Mouse (Mus musculus): ENCODE data around the gene Alg5. TPM values are rescaled to one million over a fixed set of nuclear protein-coding genes. Genes with fewer than 3 reads are reported as not detected.

Gene Alg5
- polyA plus RNA-seq, 1 experiment from 2014 or later = 43.1 TPM

DNA sequence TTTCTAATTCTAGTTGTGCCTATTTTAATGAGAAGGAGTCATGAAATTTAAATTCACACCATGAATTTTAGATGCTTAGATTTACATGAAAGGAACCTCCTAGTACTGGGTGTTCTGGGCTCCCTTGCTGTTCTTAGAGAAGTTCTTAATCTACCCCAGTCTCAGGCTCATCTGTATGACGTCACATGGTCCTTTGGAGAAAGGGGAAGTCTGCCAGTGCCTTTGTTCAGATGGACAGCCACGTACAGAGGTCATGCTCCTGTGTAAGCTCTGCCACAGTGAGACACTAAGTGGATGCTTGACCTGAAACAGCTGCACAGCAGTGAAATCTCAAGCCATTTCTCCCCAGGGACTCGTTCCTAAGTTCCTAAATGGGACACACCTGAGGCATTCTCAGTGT lies 16.4 kb upstream of the Alg5 start:
- Histone ChIP-seq H3K9me3 (no peaks in the 10 kb centered on the region), H3K4me1 (replicated peaks) (no peaks in the 10 kb centered on the region), H3K9ac (replicated peaks) (no peak overlapping the region), H3K36me3 (peaks cover 68% of the 10 kb centered on the region), H3K27me3 (no peaks in the 10 kb centered on the region), H3K27ac (no peak overlapping the region), H3K4me2 (replicated peaks) (no peak overlapping the region), H3K4me3 (replicated peaks) (no peak overlapping the region)
- 51% methylated on average over 3 of the region's 3 CpGs for WGBS
- no peak for ATAC-seq

DNA sequence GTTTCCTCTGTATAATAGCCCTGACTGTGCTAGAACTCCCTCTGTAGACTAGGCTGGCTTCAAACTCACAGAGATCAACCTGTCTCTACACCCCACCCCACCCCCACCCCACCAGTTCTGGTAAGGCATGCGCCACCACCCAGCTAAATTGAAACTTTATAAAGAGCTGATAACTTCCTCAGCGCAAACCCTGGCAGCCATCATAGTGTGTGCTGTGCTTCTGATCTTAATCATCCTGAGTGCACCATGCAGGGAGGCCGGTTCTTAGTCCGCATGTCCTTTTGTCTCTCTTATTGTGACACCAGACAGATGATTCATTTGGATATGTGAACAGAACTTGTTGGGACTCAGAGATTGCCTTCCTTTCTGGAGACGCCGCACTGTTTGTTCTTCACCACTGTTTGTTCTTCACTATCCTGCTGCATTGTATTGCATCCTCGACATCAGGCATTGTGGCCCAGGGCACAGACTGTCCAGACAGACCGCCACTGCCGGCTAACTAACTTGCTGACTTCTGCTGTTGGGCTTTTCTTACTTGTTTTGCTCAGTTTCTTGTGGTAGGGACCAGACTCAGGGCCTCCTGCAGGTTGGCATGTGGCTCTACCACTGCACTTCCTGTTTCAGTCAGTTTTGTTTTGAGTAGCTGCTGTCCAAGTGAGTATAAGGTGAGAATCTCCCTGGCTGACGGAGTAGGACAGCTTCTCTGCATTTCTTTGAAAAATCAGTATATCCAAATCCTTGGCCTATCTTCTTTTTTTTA lies 11.4 kb upstream of the Alg5 start:
- Histone ChIP-seq H3K27ac (no peak overlapping the region), H3K4me2 (replicated peaks) (no peak overlapping the region), H3K4me1 (replicated peaks) (no peaks in the 10 kb centered on the region), H3K4me3 (replicated peaks) (no peak overlapping the region), H3K27me3 (no peaks in the 10 kb centered on the region), H3K9me3 (no peaks in the 10 kb centered on the region), H3K9ac (replicated peaks) (no peak overlapping the region), H3K36me3 (peaks cover 59% of the 10 kb centered on the region)
- 87% methylated on average over 10 of the region's 10 CpGs for WGBS
- ATAC-seq = no peak

DNA sequence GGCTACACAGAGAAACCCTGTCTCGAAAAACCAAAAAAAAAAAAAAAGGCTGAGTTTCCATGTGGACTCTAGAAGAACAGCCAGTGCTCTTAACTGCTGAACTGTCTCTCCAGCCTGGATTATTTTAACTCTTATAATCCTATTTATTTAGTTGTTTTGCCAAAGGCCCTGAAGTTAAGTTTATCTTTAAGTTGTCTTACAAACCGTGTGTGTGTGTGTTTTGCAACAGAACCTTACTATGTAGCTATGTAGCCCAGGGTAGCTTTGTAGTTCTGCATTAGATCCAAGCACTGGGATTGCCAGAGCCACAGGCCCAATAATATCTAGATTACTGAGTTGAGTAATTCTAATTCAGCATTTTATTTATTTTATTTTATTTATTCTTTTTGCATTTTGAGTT lies 10.0 kb upstream of the Alg5 start:
- H3K36me3 ChIP-seq = peaks cover 70% of the 10 kb centered on the region
- H3K9ac ChIP-seq (replicated peaks) = no peak overlapping the region
- no peaks in the 10 kb centered on the region for H3K9me3 ChIP-seq
- no peak overlapping the region for H3K27ac ChIP-seq
- no peak overlapping the region for H3K4me3 ChIP-seq (replicated peaks)
- H3K27me3 ChIP-seq = no peaks in the 10 kb centered on the region
- ATAC-seq = no peak
- 97% methylated on average over 2 of the region's 2 CpGs for WGBS
- no peak overlapping the region for H3K4me2 ChIP-seq (replicated peaks)
- H3K4me1 ChIP-seq (replicated peaks) = no peaks in the 10 kb centered on the region

DNA sequence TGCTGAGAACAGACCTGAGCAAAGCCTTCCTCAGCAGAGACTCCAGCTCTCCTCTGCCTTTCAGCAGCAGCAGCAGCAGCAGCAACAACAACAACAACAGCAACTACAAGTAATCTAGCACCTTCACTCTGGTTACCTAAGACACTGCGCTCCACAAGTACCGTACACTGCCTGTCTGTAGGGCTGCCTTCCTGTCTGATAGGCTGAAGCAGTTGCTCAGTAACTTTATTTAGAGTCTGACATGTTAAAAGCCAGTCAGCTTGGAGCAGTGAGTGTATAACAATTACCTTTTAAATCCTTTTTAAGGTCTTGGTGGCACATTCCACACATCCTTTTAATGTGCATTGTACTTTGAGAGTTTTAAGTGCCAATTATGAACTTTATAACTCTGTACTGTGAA lies 7.8 kb upstream of the Alg5 start:
- Histone ChIP-seq H3K4me1 (replicated peaks) (no peaks in the 10 kb centered on the region), H3K4me3 (replicated peaks) (no peak overlapping the region), H3K27ac (no peak overlapping the region), H3K27me3 (no peaks in the 10 kb centered on the region), H3K9ac (replicated peaks) (no peak overlapping the region), H3K9me3 (no peaks in the 10 kb centered on the region), H3K4me2 (replicated peaks) (no peak overlapping the region), H3K36me3 (peaks cover 69% of the 10 kb centered on the region)
- ATAC-seq = no peak
- 97% methylated on average over 2 of the region's 2 CpGs for WGBS

DNA sequence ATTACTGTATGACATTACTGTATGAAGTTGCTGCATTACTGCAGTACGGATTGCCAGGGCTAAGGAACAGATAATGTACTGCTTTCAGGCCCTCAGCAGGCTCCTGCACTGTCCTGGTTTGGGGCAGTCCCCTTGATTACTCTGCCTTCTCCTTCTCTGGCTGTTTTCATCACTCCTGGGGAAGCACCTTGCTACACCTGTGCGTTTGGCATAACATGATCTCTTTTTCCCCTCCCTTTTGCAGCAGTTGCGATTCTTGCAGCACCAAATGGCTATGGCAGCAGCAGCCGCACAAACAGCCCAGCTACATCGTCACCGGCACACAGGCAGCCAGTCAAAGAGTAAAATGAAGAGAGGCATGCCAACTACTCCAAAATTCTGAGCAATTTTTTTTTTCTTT lies 7.2 kb upstream of the Alg5 start:
- Histone ChIP-seq H3K36me3 (peaks cover 66% of the 10 kb centered on the region), H3K27me3 (no peaks in the 10 kb centered on the region), H3K9ac (replicated peaks) (no peak overlapping the region), H3K4me2 (replicated peaks) (no peak overlapping the region), H3K4me1 (replicated peaks) (no peaks in the 10 kb centered on the region), H3K9me3 (no peaks in the 10 kb centered on the region), H3K27ac (no peak overlapping the region), H3K4me3 (replicated peaks) (no peak overlapping the region)
- no peak for ATAC-seq
- 93% methylated on average over 6 of the region's 6 CpGs for WGBS

DNA sequence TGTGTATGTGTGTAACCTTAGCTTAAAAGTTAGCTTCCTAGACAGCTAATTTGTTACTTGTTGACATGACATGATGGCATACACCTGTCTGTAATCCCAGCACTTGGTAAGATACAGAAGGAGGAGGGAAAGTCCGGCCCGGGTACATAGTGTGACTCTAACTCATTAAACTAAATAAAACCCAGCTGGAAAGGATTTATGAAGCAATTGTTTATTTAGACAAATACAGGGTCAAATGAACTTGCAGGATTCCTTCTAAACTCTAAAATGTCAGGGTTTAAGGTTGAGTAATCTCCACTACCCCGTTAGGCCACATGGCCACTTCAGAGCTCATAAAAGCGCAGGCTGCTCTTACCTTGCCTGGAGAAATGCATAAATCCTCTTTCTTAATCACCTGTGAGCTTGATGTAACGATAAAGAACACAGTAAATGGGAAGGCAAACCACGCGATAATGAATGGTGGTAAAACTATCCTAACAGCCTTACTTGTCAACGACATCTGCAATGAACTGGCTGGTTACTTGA lies 3.7 kb upstream of the Alg5 start:
- no peak for ATAC-seq
- Histone ChIP-seq H3K4me3 (replicated peaks) (no peak overlapping the region), H3K9me3 (no peaks in the 10 kb centered on the region), H3K4me1 (replicated peaks) (peaks cover 15% of the 10 kb centered on the region), H3K27ac (no peak overlapping the region), H3K4me2 (replicated peaks) (no peak overlapping the region), H3K36me3 (peaks cover 56% of the 10 kb centered on the region), H3K27me3 (no peaks in the 10 kb centered on the region), H3K9ac (replicated peaks) (no peak overlapping the region)
- 94% methylated on average over 8 of the region's 8 CpGs for WGBS

DNA sequence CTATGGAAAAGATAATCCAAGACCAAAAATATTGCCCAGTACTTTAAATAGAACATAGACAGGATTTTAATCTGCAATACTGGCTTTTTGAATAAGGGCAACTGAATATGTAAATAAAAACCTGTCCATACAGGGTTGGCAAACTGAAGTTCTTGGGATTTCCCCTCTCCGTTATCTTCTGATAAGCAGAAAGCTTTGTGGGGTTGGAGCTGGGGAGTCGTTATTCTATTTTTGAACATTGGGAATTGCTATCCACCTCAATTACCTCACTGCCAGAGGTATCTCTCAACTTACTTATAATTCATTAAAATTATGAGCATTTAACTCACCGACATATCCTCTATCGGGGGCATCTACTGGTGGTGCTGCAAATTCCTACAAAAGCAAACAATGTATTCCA lies 3.0 kb upstream of the Alg5 start:
- ATAC-seq = no peak
- H3K27me3 ChIP-seq = no peaks in the 10 kb centered on the region
- no peak overlapping the region for H3K4me3 ChIP-seq (replicated peaks)
- WGBS = 99% methylated on average over 4 of the region's 4 CpGs
- peaks cover 15% of the 10 kb centered on the region for H3K4me1 ChIP-seq (replicated peaks)
- H3K4me2 ChIP-seq (replicated peaks) = no peak overlapping the region
- H3K9ac ChIP-seq (replicated peaks) = no peak overlapping the region
- no peak overlapping the region for H3K27ac ChIP-seq
- no peaks in the 10 kb centered on the region for H3K9me3 ChIP-seq
- peaks cover 51% of the 10 kb centered on the region for H3K36me3 ChIP-seq

DNA sequence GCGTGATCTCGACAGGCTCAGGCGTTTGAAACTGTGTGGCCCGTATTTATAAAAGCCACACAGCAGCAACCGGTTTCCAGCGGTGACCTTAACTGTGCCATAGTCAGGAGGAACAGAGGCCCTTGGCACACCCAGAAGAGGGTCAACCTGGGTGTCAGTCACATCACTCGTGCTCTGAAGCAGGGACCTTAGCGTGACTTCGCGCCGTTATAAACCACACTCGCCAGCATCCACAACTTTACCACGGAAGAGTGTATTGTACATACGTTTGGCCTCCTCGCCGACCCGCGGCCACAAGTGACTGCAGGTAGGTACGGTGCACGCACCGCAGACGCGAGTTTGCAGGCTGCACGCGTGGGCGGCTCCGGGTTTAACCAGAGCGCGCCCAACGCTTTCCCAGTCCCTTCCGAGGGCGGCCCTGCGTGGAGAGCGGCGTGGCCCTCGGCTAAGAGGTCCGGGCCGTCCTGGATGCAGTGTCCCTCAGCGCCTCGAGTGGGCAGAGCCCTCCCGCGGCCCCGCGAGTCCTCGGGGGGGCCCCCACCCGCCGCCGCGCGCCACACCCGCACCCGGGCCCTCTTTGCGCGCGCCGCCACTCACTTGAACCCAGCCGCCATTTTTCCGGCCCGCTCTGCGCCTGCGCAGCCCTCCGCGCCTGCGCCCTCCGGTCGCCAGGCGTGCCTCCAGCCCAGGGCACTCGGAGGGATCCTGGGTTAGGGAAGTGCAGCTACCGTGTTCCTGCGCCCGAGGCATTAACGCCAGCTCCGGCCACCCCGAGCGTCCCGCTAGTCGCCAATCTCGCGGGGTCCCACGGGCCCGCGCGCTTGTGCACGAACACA lies 710 bp upstream of the Alg5 start:
- WGBS = under 1% methylated on average over 82 of the region's 84 CpGs
- peak overlapping the region; percentile 99 for H3K27ac ChIP-seq
- H3K9ac ChIP-seq (replicated peaks) = peak overlapping the region; percentile 91
- H3K4me1 ChIP-seq (replicated peaks) = peaks cover 15% of the 10 kb centered on the region
- H3K4me2 ChIP-seq (replicated peaks) = peak overlapping the region; percentile 94
- H3K9me3 ChIP-seq = no peaks in the 10 kb centered on the region
- H3K27me3 ChIP-seq = no peaks in the 10 kb centered on the region
- H3K4me3 ChIP-seq (replicated peaks) = peak overlapping the region; percentile 70
- ATAC-seq = peak; percentile 96
- peaks cover 44% of the 10 kb centered on the region for H3K36me3 ChIP-seq

DNA sequence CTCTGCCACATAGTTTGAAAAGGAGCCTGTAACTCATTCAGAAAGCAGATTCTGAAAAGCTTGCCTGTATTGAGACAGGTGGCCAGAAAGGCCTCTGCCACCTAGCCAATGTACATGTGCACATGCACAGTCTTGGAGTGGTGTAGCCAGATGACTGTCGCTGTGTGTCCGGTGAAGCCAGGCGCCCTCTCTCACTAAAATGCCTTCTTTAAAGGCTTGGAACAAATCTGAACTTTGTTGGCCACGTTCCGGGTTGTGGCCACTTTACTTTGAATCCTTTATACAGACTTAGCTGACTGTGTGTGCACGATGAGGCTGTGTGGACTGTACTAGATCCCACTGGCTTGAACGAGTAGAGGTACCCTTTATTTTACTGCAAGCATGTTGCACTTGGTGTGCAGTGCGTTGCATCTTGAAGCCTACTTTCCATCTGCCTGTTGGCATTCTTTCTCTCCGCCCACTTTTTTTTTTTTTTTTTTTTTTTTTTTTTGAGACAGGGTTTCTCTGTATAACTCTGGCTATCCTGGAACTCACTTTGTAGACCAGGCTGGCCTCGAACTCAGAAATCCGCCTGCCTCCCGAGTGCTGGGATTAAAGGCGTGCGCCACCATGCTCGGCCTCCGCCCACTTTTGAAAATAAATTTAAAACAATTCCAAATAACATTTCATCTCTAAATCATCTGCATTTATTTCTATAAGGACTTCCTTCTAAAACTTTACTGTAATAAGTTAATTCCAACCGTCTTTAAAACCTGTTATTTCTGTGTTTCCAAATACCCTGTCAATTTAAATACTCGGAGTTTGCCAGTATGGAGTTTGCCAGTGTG lies 975 bp downstream of the Alg5 start:
- Histone ChIP-seq H3K9me3 (no peaks in the 10 kb centered on the region), H3K27ac (peak overlapping the region; percentile 99), H3K4me1 (replicated peaks) (peaks cover 15% of the 10 kb centered on the region), H3K36me3 (peaks cover 39% of the 10 kb centered on the region), H3K27me3 (no peaks in the 10 kb centered on the region), H3K9ac (replicated peaks) (peak overlapping the region; percentile 91), H3K4me2 (replicated peaks) (peak overlapping the region; percentile 94), H3K4me3 (replicated peaks) (peak overlapping the region; percentile 70)
- no peak for ATAC-seq
- 56% methylated on average over 18 of the region's 18 CpGs for WGBS

DNA sequence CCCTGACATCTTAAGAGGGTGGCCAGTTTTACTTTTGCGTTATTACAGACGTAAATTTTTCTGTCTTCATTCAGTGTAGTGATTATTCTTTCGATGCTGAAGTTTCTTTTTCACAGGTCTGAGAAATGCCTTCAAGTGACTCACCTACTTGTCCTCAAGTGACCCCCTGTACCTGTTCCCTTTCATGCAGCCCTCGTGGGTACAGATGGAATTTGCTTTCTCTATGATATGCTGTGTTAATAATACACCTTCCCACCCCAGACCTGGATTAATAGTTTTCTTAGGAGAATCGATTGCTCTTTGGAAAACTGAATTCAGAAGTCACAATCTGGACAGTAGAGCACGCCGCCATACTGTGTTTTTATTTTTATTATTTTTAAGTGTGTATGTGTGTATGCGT lies 2.0 kb downstream of the Alg5 start:
- Histone ChIP-seq H3K4me1 (replicated peaks) (peaks cover 15% of the 10 kb centered on the region), H3K9ac (replicated peaks) (no peak overlapping the region), H3K9me3 (no peaks in the 10 kb centered on the region), H3K4me2 (replicated peaks) (no peak overlapping the region), H3K4me3 (replicated peaks) (no peak overlapping the region), H3K27me3 (no peaks in the 10 kb centered on the region), H3K36me3 (peaks cover 40% of the 10 kb centered on the region), H3K27ac (no peak overlapping the region)
- no peak for ATAC-seq
- 98% methylated on average over 8 of the region's 8 CpGs for WGBS

DNA sequence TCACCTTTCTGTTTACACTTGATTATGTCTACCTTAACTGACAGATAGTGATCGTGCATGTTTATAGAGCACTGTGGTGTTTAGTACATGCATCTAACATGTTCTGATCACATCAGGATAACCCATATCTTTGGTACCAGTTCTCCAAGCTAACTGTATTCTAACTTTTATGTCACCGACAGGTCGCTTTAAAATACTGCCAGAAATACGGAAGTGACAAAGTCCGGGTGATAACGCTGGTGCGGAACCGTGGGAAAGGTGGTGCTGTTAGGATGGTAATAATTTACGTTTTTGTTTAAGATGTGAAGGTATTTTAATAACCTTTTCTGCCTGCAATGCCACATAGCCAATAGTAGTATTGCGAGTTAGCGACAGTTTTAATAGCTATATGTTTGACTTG lies 6.6 kb downstream of the Alg5 start:
- no peaks in the 10 kb centered on the region for H3K9me3 ChIP-seq
- 97% methylated on average over 11 of the region's 11 CpGs for WGBS
- no peak overlapping the region for H3K4me2 ChIP-seq (replicated peaks)
- no peaks in the 10 kb centered on the region for H3K27me3 ChIP-seq
- no peak overlapping the region for H3K9ac ChIP-seq (replicated peaks)
- no peak overlapping the region for H3K4me3 ChIP-seq (replicated peaks)
- no peak for ATAC-seq
- peaks cover 86% of the 10 kb centered on the region for H3K36me3 ChIP-seq
- H3K27ac ChIP-seq = no peak overlapping the region
- H3K4me1 ChIP-seq (replicated peaks) = no peaks in the 10 kb centered on the region; the same call in 1 of the 2 replicates

Measured in midbrain, embryonic 13.5 days (tissue).